Mouse (Mus musculus) liver, embryonic 14.5 days (tissue): ENCODE results near the gene Flnb. TPM values are rescaled to one million over a fixed set of nuclear protein-coding genes. Genes with fewer than 3 reads are reported as not detected.

Experiments
- ATAC-seq: fragments of 200-750 bp; cut with Nextera tagmentation; 2 replicates; pipeline ENCODE4 v1.8.0; 2017; ENCODE audit warnings: moderate number of reproducible peaks, mild to moderate bottlenecking, moderate library complexity; ENCODE audit not compliant: insufficient read depth
- DNase-seq, 3 experiments: peaks; one replicate each; pipeline ENCODE4 v3.0.0-alpha.2; 2012 to 2013; ENCODE audit warnings: low read depth in 3 of 3, low spot score in 3 of 3
- H3K27ac ChIP-seq: fragments of 300-500 bp; sonication (generic); 2 replicates; pipeline ENCODE4 v1.5.1; 2014; ENCODE audit warnings: moderate library complexity, mild to moderate bottlenecking, control low read depth, inconsistent platforms
- H3K27me3 ChIP-seq: fragments of 300-500 bp; sonication (generic); 2 replicates; pipeline ENCODE4 v1.6.1; 2014; ENCODE audit warnings: mild to moderate bottlenecking, low read length, moderate library complexity; ENCODE audit not compliant: control insufficient read depth, insufficient read depth
- H3K36me3 ChIP-seq: fragments of 300-500 bp; sonication (generic); replicated peaks from 2 replicates; pipeline ENCODE4 v1.6.1; 2014; ENCODE audit warnings: low read depth; ENCODE audit not compliant: control insufficient read depth, insufficient read depth
- H3K4me1 ChIP-seq, 2 experiments: fragments of 200-500 bp in 1 of 2; fragments of 300-500 bp in 1 of 2; sonication (generic) in 1 of 2; replicated peaks; 2 replicates each; pipeline ENCODE4 v1.6.1; 2012 to 2014; ENCODE audit warnings: antibody characterized with exemption in 1 of 2, inconsistent platforms in 1 of 2, low read length in 1 of 2; ENCODE audit not compliant: control insufficient read depth in 2 of 2, insufficient read depth in 2 of 2
- H3K4me2 ChIP-seq: fragments of 300-500 bp; sonication (generic); 2 replicates; pipeline ENCODE4 v1.6.1; 2014; ENCODE audit warnings: low read depth, mild to moderate bottlenecking, control low read depth, moderate library complexity
- H3K4me3 ChIP-seq, 2 experiments: fragments of 200-500 bp in 1 of 2; fragments of 300-500 bp in 1 of 2; sonication (generic) in 1 of 2; 2 replicates each; pipeline ENCODE4 v1.5.1; 2012 to 2014; ENCODE audit warnings: low read depth in 2 of 2, low read length in 2 of 2, mild to moderate bottlenecking in 2 of 2, control low read depth in 1 of 2, inconsistent platforms in 1 of 2, moderate library complexity in 1 of 2; ENCODE audit not compliant: insufficient read depth in 1 of 2
- H3K9ac ChIP-seq: fragments of 300-500 bp; sonication (generic); replicated peaks from 2 replicates; pipeline ENCODE4 v1.6.1; 2014; ENCODE audit warnings: mild to moderate bottlenecking, control low read depth, moderate library complexity
- H3K9me3 ChIP-seq: fragments of 300-500 bp; sonication (generic); 2 replicates; pipeline ENCODE4 v1.6.1; 2016; ENCODE audit warnings: low read length, mixed read lengths; ENCODE audit not compliant: control insufficient read depth
- CTCF ChIP-seq: IDR thresholded peaks from 2 replicates; pipeline ENCODE4 v1.5.1; 2016; ENCODE audit warnings: antibody characterized with exemption, low read depth, control low read depth
- EP300 ChIP-seq: IDR thresholded peaks from 2 replicates; pipeline ENCODE4 v1.6.1; 2016; ENCODE audit warnings: antibody characterized with exemption, low read depth
- WGBS: fragments of 180-500 bp; shearing (Covaris S2); extraction: QIAGEN DNeasy Blood & Tissue Kit; methylation state at CpG from one replicate; pipeline ENCODE4 v1.1.7; 2014; ENCODE audit not compliant: insufficient replicate concordance; 5-methylcytosine and 5-hydroxymethylcytosine counted together
- polyA plus RNA-seq, 2 experiments: library from polyadenylated mRNA; depleted of rRNA in 1 of 2; stranded (reverse) in 1 of 2; unstranded in 1 of 2; fragments of >200 nt; fragmentation: Nextera tagmentation in 1 of 2; extraction: Ambion mirVana in 1 of 2; gene quantifications; 2 replicates each; pipeline versions ENCODE4 v1.2.1 to v1.2.3; 2012 to 2014

Flnb gene
- polyA plus RNA-seq, 2 experiments = 3.2 to 3.7 TPM

GRCm38 (mm10) chr14:7888811-7889651, 71.3 kb downstream of the Flnb start:
- Histone ChIP-seq H3K9me3 (no peaks in the 10 kb centered on the region), H3K4me3 (no peak overlapping the region), H3K9ac (no peak overlapping the region), H3K27ac (no peak overlapping the region), H3K27me3 (no peaks in the 10 kb centered on the region), H3K36me3 (no peaks in the 10 kb centered on the region; the same call in 1 of the 2 replicates), H3K4me1 (peaks cover 0 to 5% of the 10 kb centered on the region in 2 experiments; a peak in 1 of 4 replicates), H3K4me2 (peak overlapping the region; percentile 18)
- DNase-seq = no peak
- ATAC-seq = no peak
- TF ChIP-seq EP300 (no peak), CTCF (no peak)
- WGBS = 39% methylated on average over 11 of the region's 11 CpGs

- ATAC-seq (no peak), DNase-seq (peak in 2 of 3 experiments; percentile 29 to 38)
- Histone ChIP-seq H3K4me2 (peak overlapping the region; percentile 18), H3K9me3 (no peaks in the 10 kb centered on the region), H3K36me3 (no peaks in the 10 kb centered on the region; the same call in 1 of the 2 replicates), H3K4me1 (peaks cover 0 to 5% of the 10 kb centered on the region in 2 experiments; a peak in 1 of 4 replicates), H3K4me3 (no peak overlapping the region), H3K9ac (no peak overlapping the region), H3K27me3 (no peaks in the 10 kb centered on the region), H3K27ac (no peak overlapping the region)
- 13% methylated on average over 9 of the region's 9 CpGs for WGBS
- TF ChIP-seq CTCF = no peak
- no peak for TF ChIP-seq EP300
Measured at GRCm38 (mm10) chr14:7889834-7890233, 72.1 kb downstream of the Flnb start.

- Histone ChIP-seq H3K4me3 (no peak overlapping the region), H3K9ac (no peak overlapping the region), H3K4me2 (no peak overlapping the region), H3K27ac (no peak overlapping the region), H3K9me3 (no peaks in the 10 kb centered on the region), H3K36me3 (no peaks in the 10 kb centered on the region; the same call in 1 of the 2 replicates), H3K4me1 (peaks cover 0 to 5% of the 10 kb centered on the region in 2 experiments; a peak in 1 of 4 replicates), H3K27me3 (no peaks in the 10 kb centered on the region)
- no peak for ATAC-seq
- TF ChIP-seq EP300 (no peak), CTCF (no peak)
- no peak for DNase-seq
Measured at GRCm38 (mm10) chr14:7891401-7891800, 73.6 kb downstream of the Flnb start.

GRCm38 (mm10) chr14:7896126-7896525, 78.4 kb downstream of the Flnb start:
- WGBS = 66% methylated on average over 9 of the region's 9 CpGs
- no peak for DNase-seq
- no peak for TF ChIP-seq CTCF
- TF ChIP-seq EP300 = no peak
- no peak overlapping the region for H3K9ac ChIP-seq
- H3K4me3 ChIP-seq = no peak overlapping the region
- no peaks in the 10 kb centered on the region for H3K4me1 ChIP-seq
- H3K36me3 ChIP-seq = no peaks in the 10 kb centered on the region
- no peak overlapping the region for H3K4me2 ChIP-seq
- no peak for ATAC-seq
- H3K27ac ChIP-seq = no peak overlapping the region
- H3K27me3 ChIP-seq = no peaks in the 10 kb centered on the region
- H3K9me3 ChIP-seq = no peaks in the 10 kb centered on the region

- WGBS = 77% methylated on average over 1 of the region's 1 CpGs
- ATAC-seq = no peak
- H3K4me2 ChIP-seq = no peak overlapping the region
- no peaks in the 10 kb centered on the region for H3K4me1 ChIP-seq
- H3K36me3 ChIP-seq = no peaks in the 10 kb centered on the region
- no peak overlapping the region for H3K9ac ChIP-seq
- TF ChIP-seq CTCF = no peak
- no peak for TF ChIP-seq EP300
- H3K9me3 ChIP-seq = no peaks in the 10 kb centered on the region
- H3K27ac ChIP-seq = no peak overlapping the region
- no peak overlapping the region for H3K4me3 ChIP-seq
- no peaks in the 10 kb centered on the region for H3K27me3 ChIP-seq
- DNase-seq = no peak
Measured at GRCm38 (mm10) chr14:7896699-7897098, 78.9 kb downstream of the Flnb start.
